Mouse (Mus musculus): ENCODE measurements at regions not wholly inside any gene's neighbourhood (a gene's known extent, or its start where the extent isn't known, plus 50 kb on each side); places are given as distances from the start of the nearest gene placed in this dataset.

DNA sequence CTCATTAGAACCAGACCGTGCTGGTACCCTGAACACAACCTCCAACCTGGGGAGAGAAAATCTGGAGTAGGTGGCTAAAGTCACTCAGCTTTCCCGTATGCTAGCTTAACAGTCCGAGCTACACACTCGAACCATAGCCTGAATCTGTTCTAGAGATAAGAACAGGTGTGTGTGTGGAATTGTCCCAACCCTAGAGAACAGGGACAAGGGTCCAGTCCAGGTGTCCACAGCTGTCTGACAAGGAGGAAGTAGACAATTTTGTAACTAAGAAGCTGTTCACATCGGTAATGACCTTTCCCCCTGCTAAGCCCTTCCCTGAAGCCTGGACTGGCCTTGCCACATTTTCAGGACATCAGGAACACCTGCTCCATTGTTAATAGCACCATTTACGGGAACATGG lies 71.3 kb downstream of the Ier5 start:
- Histone ChIP-seq H3K4me1 (ENCODE audit: control insufficient read depth, insufficient read depth, low read length) (peaks cover 3% of the 10 kb centered on the region; the same call in 1 of the 2 replicates), H3K27ac (ENCODE audit: low read depth, low read length) (no peak overlapping the region), H3K9me3 (ENCODE audit: control insufficient read depth, low read length) (no peaks in the 10 kb centered on the region), H3K9ac (ENCODE audit: low read length) (no peak overlapping the region), H3K36me3 (ENCODE audit: control insufficient read depth, insufficient read depth, low read length) (no peaks in the 10 kb centered on the region), H3K27me3 (ENCODE audit: control insufficient read depth, insufficient read depth, low read length) (no peaks in the 10 kb centered on the region), H3K4me3 (ENCODE audit: low read depth, low read length) (no peak overlapping the region), H3K4me2 (ENCODE audit: low read depth) (no peak overlapping the region)
- WGBS: 82% methylated on average over 6 of the region's 6 CpGs
- DNase-seq (ENCODE audit: low spot score) (no peak), ATAC-seq (ENCODE audit: insufficient read depth, low FRiP score, low TSS enrichment) (no peak)

DNA sequence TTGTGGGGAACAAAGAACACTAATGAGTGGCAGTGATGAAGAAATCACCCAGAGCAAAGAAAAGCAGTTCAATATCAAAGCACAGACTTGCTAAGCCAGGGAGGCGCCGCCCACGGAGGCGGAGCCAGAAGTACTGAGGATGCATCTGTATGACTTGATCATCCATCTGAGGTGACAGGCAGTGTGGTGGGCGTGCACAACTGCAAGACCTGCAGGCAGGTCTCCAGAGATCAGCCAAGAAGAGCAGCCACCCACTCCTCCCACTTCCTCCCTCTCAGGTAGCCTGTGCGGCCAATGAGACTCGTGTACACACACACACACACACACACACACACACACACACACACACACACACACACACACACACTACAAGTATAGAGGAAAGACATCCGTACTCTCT lies 71.9 kb downstream of the Ier5 start:
- Histone ChIP-seq H3K9ac (ENCODE audit: low read length) (no peak overlapping the region), H3K36me3 (ENCODE audit: control insufficient read depth, insufficient read depth, low read length) (no peaks in the 10 kb centered on the region), H3K4me2 (ENCODE audit: low read depth) (no peak overlapping the region), H3K27me3 (ENCODE audit: control insufficient read depth, insufficient read depth, low read length) (no peaks in the 10 kb centered on the region), H3K27ac (ENCODE audit: low read depth, low read length) (no peak overlapping the region), H3K9me3 (ENCODE audit: control insufficient read depth, low read length) (no peaks in the 10 kb centered on the region), H3K4me3 (ENCODE audit: low read depth, low read length) (no peak overlapping the region), H3K4me1 (ENCODE audit: control insufficient read depth, insufficient read depth, low read length) (peaks cover 3% of the 10 kb centered on the region; the same call in 1 of the 2 replicates)
- WGBS: 60% methylated on average over 8 of the region's 8 CpGs
- ATAC-seq (ENCODE audit: insufficient read depth, low FRiP score, low TSS enrichment) (peak; percentile 60; the same call in 1 of the 2 replicates), DNase-seq (ENCODE audit: low spot score) (peak; percentile 62)

DNA sequence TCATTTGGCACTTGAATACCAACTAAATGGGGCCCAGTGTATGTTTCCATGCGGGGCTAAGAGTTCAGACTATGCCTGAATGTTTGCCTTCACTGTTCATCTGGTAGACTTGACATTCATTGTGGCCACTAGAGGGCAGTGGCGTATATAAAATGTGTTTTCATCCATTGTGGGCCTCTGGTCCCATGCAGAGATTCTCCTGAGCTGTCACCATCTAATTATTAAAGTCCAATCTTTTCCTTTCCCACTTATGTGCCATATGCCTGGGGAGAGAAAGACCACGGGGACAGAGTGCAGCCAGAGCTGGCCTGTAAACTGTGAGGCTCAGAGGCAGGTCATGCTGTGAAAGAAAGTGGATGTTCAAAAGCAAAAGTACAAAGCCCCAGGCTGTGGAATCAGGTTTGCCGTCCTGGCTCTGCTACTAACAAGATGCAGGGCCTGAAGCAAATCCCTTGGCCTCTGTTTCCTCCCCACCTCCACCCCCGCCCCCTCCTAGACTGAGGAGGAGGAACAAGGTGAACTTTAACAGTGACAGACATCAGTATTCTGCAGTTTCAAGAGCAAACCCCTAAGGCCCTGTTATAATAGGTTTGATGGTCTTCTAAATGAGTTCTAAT lies 73.5 kb downstream of the Ier5 start:
- no peak overlapping the region for H3K4me3 ChIP-seq (ENCODE audit: low read depth, low read length)
- peak; percentile 39; the same call in 1 of the 2 replicates for ATAC-seq (ENCODE audit: insufficient read depth, low FRiP score, low TSS enrichment)
- peaks cover 3% of the 10 kb centered on the region; the same call in 1 of the 2 replicates for H3K4me1 ChIP-seq (ENCODE audit: control insufficient read depth, insufficient read depth, low read length)
- no peaks in the 10 kb centered on the region for H3K9me3 ChIP-seq (ENCODE audit: control insufficient read depth, low read length)
- H3K27ac ChIP-seq (ENCODE audit: low read depth, low read length): no peak overlapping the region
- peak; percentile 80 for DNase-seq (ENCODE audit: low spot score)
- WGBS: 12% methylated on average over 5 of the region's 5 CpGs
- H3K4me2 ChIP-seq (ENCODE audit: low read depth): no peak overlapping the region
- H3K9ac ChIP-seq (ENCODE audit: low read length): no peak overlapping the region
- no peaks in the 10 kb centered on the region for H3K36me3 ChIP-seq (ENCODE audit: control insufficient read depth, insufficient read depth, low read length)
- no peaks in the 10 kb centered on the region for H3K27me3 ChIP-seq (ENCODE audit: control insufficient read depth, insufficient read depth, low read length)

DNA sequence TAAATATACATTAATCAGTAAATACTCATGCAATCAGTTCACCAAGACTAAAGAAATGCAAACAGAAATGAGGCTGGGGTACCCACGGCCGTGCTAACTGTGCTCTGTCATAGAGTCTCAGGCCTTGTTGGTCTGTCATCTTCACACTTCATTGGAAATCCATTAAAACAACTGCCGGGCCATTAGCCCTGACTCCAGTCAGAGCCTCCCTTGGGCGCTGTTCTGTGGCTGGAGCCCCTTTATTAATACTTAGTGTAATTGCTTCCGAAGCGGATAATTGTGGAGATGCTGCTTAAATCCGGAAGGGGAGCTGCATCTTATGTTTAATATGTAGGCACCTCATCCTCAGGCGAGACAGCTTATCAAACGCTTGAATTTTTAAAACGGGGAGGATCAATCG lies 76.1 kb downstream of the Ier5 start:
- Histone ChIP-seq H3K27me3 (ENCODE audit: control insufficient read depth, insufficient read depth, low read length) (no peaks in the 10 kb centered on the region), H3K9ac (ENCODE audit: low read length) (no peak overlapping the region), H3K36me3 (ENCODE audit: control insufficient read depth, insufficient read depth, low read length) (no peaks in the 10 kb centered on the region), H3K4me1 (ENCODE audit: control insufficient read depth, insufficient read depth, low read length) (peaks cover 3% of the 10 kb centered on the region; the same call in 1 of the 2 replicates), H3K4me2 (ENCODE audit: low read depth) (no peak overlapping the region), H3K4me3 (ENCODE audit: low read depth, low read length) (no peak overlapping the region), H3K9me3 (ENCODE audit: control insufficient read depth, low read length) (no peaks in the 10 kb centered on the region), H3K27ac (ENCODE audit: low read depth, low read length) (no peak overlapping the region)
- DNase-seq (ENCODE audit: low spot score): no peak
- ATAC-seq (ENCODE audit: insufficient read depth, low FRiP score, low TSS enrichment): no peak; the same call in 1 of the 2 replicates
- WGBS: 69% methylated on average over 11 of the region's 11 CpGs

DNA sequence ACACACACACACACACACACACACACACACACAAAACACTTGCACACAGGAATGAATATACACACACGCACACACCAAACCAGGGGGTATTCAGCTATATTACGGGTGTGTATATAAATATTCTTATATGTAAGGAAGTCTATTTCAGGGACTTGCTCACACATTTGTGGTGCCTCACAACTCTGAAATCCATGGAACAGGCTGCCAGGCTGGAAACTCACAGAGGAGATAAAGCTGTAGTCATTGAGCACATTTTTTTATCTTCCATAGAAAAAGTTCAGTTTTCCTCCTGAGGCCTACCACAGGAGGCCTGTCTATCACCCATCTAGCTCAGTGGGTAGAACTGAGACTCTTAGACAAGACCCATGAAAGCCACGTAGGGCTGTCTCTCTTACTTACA lies 83.8 kb downstream of the Ier5 start:
- ATAC-seq (ENCODE audit: insufficient read depth, low FRiP score, low TSS enrichment): no peak

DNA sequence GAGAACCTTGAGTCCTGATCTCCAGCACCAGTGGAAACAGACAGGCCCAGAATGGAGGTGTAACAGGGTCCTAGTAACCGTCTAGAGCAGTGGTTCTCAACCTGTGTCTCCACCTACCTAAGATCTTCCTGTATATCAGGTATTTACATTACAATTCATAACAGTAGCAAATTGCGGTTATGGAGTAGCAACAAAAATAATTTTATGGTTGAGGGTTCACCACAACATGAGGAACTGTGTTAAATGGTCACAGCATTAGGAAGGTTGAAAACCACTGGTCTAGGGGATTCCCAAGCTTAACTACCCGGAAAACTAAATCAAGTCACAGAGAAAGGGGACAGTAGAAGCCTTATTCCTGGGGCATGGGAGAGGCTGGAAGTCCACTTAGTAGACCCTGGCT lies 84.5 kb downstream of the Ier5 start:
- Histone ChIP-seq H3K4me1 (ENCODE audit: control insufficient read depth, insufficient read depth, low read length) (no peaks in the 10 kb centered on the region), H3K4me3 (ENCODE audit: low read depth, low read length) (no peak overlapping the region), H3K9ac (ENCODE audit: low read length) (no peak overlapping the region), H3K27ac (ENCODE audit: low read depth, low read length) (no peak overlapping the region), H3K27me3 (ENCODE audit: control insufficient read depth, insufficient read depth, low read length) (no peaks in the 10 kb centered on the region), H3K4me2 (ENCODE audit: low read depth) (no peak overlapping the region), H3K9me3 (ENCODE audit: control insufficient read depth, low read length) (no peaks in the 10 kb centered on the region), H3K36me3 (ENCODE audit: control insufficient read depth, insufficient read depth, low read length) (no peaks in the 10 kb centered on the region)
- ATAC-seq (ENCODE audit: insufficient read depth, low FRiP score, low TSS enrichment) (no peak), DNase-seq (ENCODE audit: low spot score) (no peak)
- WGBS: 82% methylated on average over 3 of the region's 3 CpGs

More for the DNA sequence above, 83.8 kb downstream of the Ier5 start:
- H3K4me3 ChIP-seq (ENCODE audit: low read depth, low read length): no peak overlapping the region
- H3K9ac ChIP-seq (ENCODE audit: low read length): no peak overlapping the region
- 94% methylated on average over 3 of the region's 3 CpGs for WGBS
- H3K27ac ChIP-seq (ENCODE audit: low read depth, low read length): no peak overlapping the region
- H3K4me1 ChIP-seq (ENCODE audit: control insufficient read depth, insufficient read depth, low read length): no peaks in the 10 kb centered on the region
- H3K9me3 ChIP-seq (ENCODE audit: control insufficient read depth, low read length): no peaks in the 10 kb centered on the region
- no peaks in the 10 kb centered on the region for H3K27me3 ChIP-seq (ENCODE audit: control insufficient read depth, insufficient read depth, low read length)
- no peaks in the 10 kb centered on the region for H3K36me3 ChIP-seq (ENCODE audit: control insufficient read depth, insufficient read depth, low read length)
- no peak for DNase-seq (ENCODE audit: low spot score)
- no peak overlapping the region for H3K4me2 ChIP-seq (ENCODE audit: low read depth)

DNA sequence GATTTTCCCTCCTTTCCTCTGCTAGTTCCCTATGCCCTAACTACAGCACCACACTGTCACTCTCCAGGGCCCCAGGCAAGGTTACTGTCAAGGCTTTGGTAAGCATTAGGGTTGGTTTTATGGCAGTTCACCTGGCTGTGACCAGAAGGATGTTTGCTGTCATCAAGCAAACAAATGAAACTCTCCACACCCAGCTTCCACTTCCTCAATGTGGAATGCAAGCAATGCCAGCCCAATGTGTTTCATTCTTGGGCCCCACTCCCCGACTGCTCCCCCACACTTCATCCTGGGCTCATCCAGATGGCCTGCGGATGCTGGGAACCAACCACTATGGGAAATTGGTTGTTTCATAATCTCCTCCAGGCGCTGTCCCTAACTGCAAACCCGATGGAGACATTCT lies 85.7 kb downstream of the Ier5 start:
- no peak for DNase-seq (ENCODE audit: low spot score)
- Histone ChIP-seq H3K36me3 (ENCODE audit: control insufficient read depth, insufficient read depth, low read length) (no peaks in the 10 kb centered on the region), H3K9ac (ENCODE audit: low read length) (no peak overlapping the region), H3K4me3 (ENCODE audit: low read depth, low read length) (no peak overlapping the region), H3K27me3 (ENCODE audit: control insufficient read depth, insufficient read depth, low read length) (no peaks in the 10 kb centered on the region), H3K4me2 (ENCODE audit: low read depth) (no peak overlapping the region), H3K9me3 (ENCODE audit: control insufficient read depth, low read length) (no peaks in the 10 kb centered on the region), H3K4me1 (ENCODE audit: control insufficient read depth, insufficient read depth, low read length) (no peaks in the 10 kb centered on the region), H3K27ac (ENCODE audit: low read depth, low read length) (no peak overlapping the region)
- no peak for ATAC-seq (ENCODE audit: insufficient read depth, low FRiP score, low TSS enrichment)
- WGBS: 73% methylated on average over 4 of the region's 4 CpGs

GRCm38 (mm10) chr1:155013361-155013760 lies 86.1 kb downstream of the Ier5 start:
- Histone ChIP-seq H3K27me3 (ENCODE audit: control insufficient read depth, insufficient read depth, low read length) (no peaks in the 10 kb centered on the region), H3K36me3 (ENCODE audit: control insufficient read depth, insufficient read depth, low read length) (no peaks in the 10 kb centered on the region), H3K4me2 (ENCODE audit: low read depth) (no peak overlapping the region), H3K4me3 (ENCODE audit: low read depth, low read length) (no peak overlapping the region), H3K9me3 (ENCODE audit: control insufficient read depth, low read length) (no peaks in the 10 kb centered on the region), H3K27ac (ENCODE audit: low read depth, low read length) (no peak overlapping the region), H3K4me1 (ENCODE audit: control insufficient read depth, insufficient read depth, low read length) (no peaks in the 10 kb centered on the region), H3K9ac (ENCODE audit: low read length) (no peak overlapping the region)
- ATAC-seq (ENCODE audit: insufficient read depth, low FRiP score, low TSS enrichment) (no peak), DNase-seq (ENCODE audit: low spot score) (no peak)
- 61% methylated on average over 4 of the region's 4 CpGs for WGBS
